Mouse (Mus musculus): ENCODE measurements around the gene Ptprr. TPM values are rescaled to one million over a fixed set of nuclear protein-coding genes. Genes with fewer than 3 reads are reported as not detected.

Gene Ptprr
- 23.8 and 25.0 TPM in 2 replicates for total RNA-seq (2014; rRNA removed)
- polyA plus RNA-seq (2015; fragmentation: Nextera tagmentation; extraction: Ambion mirVana), result 25.1 and 25.2 TPM in 2 replicates

DNA sequence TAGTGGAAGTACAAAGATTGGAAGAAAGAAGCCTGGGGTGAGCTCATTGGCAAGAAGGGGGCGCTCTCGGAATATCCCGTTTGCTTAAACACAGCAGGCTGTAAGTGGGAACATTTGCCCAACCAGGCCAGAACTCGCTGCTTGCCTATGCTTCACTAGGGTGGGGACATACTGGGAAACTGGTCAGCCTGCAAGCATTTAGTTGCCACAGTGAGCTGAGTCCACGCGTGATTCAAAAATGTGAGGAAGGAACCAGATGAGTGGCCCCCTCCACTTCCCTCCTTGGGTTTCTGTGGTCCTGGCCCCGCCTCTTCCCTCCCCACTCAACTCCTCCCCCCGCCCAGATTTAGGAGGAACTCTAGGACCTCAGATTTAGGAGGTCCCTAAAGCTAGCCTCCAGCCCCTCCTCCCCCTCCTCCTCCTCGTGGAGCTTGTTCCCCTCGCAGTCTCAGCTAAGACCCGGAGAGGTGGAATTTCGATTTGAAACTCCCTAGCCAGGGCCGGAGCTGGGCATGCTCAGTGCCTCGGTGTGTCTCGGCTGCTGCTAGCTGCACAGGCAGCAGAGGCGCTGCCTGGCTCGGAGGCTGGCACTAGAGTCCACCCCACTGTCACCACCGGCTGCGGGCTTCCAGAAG, at the start of gene Ptprr:
TSS of gene Ptprr (plus strand) at position 369 of the 635 bp plus-strand sequence.
- peak within 1 kb of the TSS; percentile 84 for H3K27ac ChIP-seq (ENCODE audit: low read depth, low read length)
- H3K9me3 ChIP-seq (ENCODE audit: low read length), result no peaks in the 10 kb centered on the region
- H3K4me2 ChIP-seq (ENCODE audit: low read depth, low read length, poor library complexity, severe bottlenecking), result peak within 1 kb of the TSS; percentile 64
- H3K36me3 ChIP-seq (ENCODE audit: insufficient read depth, low read length), result no peaks in the 10 kb centered on the region
- 0 out of 2 replicates have a peak, but pooled peaks cover 3% of the 10 kb centered on the region for H3K4me1 ChIP-seq (ENCODE audit: insufficient read depth, low read length)
- peak; percentile 96 for ATAC-seq (ENCODE audit: low FRiP score)
- H3K27me3 ChIP-seq (ENCODE audit: insufficient read depth, low read length), result no peaks in the 10 kb centered on the region
- peak within 1 kb of the TSS; percentile 68 for H3K9ac ChIP-seq (replicated peaks; ENCODE audit: low read length, poor library complexity, severe bottlenecking)
- peak; percentile 71 for TF ChIP-seq CTCF (IDR thresholded peaks at IDR 0.05)
- under 1% methylated on average over 19 of the region's 19 CpGs for WGBS
- H3K4me3 ChIP-seq (ENCODE audit: low read depth, low read length), result peak within 1 kb of the TSS; percentile 58
- DNase-seq (ENCODE audit: low spot score), result peak; percentile 97

DNA sequence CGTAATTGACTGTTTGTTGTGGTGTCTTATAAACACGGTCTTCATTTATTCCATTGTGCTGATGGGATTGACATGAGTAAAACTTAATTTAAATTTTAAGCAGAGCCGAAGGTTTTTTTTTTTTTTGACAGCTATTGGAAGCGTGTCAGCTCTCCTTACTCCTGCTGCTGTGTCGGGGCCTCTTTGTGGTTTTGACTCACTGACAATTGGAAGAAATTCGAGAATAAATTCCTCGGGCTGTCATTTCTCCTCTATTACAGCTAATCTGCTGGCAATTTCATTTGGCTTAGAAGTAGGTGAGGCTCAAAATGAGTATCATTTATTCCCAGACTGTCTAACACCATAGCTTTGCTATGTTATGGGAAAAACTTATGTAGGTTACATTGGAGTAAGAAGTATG, 41.7 kb upstream of the Ptprr start:
- Histone ChIP-seq H3K27me3 (ENCODE audit: insufficient read depth, low read length) (no peaks in the 10 kb centered on the region), H3K36me3 (ENCODE audit: insufficient read depth, low read length) (no peaks in the 10 kb centered on the region), H3K9me3 (ENCODE audit: low read length) (no peaks in the 10 kb centered on the region), H3K4me3 (ENCODE audit: low read depth, low read length) (no peak overlapping the region), H3K27ac (ENCODE audit: low read depth, low read length) (no peak overlapping the region), H3K4me1 (ENCODE audit: insufficient read depth, low read length) (no peaks in the 10 kb centered on the region), H3K4me2 (ENCODE audit: low read depth, low read length, poor library complexity, severe bottlenecking) (no peak overlapping the region), H3K9ac (replicated peaks; ENCODE audit: low read length, poor library complexity, severe bottlenecking) (no peak overlapping the region)
- no peak for ATAC-seq (ENCODE audit: low FRiP score)
- DNase-seq (ENCODE audit: low spot score), result no peak
- no peak for TF ChIP-seq CTCF (IDR thresholded peaks at IDR 0.05)
- 45% methylated on average over 7 of the region's 7 CpGs for WGBS

DNA sequence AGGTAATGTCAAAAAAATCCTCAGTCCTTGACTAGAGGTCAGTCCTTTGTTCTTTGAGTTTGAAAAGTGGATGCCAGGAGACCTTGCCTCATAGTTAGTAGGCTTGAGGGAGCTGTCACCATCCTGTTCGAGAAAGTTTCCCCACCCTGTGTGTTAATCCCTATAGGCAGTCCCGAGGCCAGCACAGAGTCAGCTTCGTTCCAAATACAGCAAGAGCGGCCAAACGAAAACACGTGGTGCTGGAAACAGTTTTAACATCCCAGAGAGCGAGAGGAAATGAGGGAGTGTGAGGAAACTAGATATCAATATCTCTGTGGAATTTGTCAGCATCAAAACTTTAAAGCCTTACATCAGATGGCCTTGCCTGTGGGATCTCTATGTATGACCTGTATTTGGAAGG, 39.0 kb upstream of the Ptprr start:
- H3K27ac ChIP-seq (ENCODE audit: low read depth, low read length), result no peak overlapping the region
- WGBS, result 68% methylated on average over 7 of the region's 7 CpGs
- no peaks in the 10 kb centered on the region for H3K4me1 ChIP-seq (ENCODE audit: insufficient read depth, low read length)
- H3K9ac ChIP-seq (replicated peaks; ENCODE audit: low read length, poor library complexity, severe bottlenecking), result no peak overlapping the region
- H3K36me3 ChIP-seq (ENCODE audit: insufficient read depth, low read length), result no peaks in the 10 kb centered on the region
- H3K9me3 ChIP-seq (ENCODE audit: low read length), result no peaks in the 10 kb centered on the region
- no peaks in the 10 kb centered on the region for H3K27me3 ChIP-seq (ENCODE audit: insufficient read depth, low read length)
- DNase-seq (ENCODE audit: low spot score), result no peak
- H3K4me3 ChIP-seq (ENCODE audit: low read depth, low read length), result no peak overlapping the region
- no peak for ATAC-seq (ENCODE audit: low FRiP score)
- no peak for TF ChIP-seq CTCF (IDR thresholded peaks at IDR 0.05)
- H3K4me2 ChIP-seq (ENCODE audit: low read depth, low read length, poor library complexity, severe bottlenecking), result no peak overlapping the region

DNA sequence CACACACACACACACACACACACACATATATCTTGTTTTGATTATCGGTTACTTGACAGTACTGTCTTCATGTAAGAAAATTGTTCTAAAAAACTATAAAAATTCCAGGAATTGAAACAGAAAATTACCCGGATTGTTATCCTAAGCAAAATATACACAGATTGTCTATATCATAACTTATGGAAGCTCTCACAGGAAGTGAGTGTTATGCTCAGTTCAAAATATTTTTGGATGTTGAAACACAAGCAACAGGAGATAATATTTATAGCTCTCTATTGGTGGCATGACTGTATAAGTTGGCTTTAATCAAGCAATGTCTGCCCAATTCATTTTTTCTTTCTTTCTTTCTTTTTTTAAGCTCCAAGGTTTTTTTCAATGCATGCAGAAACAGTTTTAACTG, 38.0 kb upstream of the Ptprr start:
- Histone ChIP-seq H3K4me1 (ENCODE audit: insufficient read depth, low read length) (no peaks in the 10 kb centered on the region), H3K36me3 (ENCODE audit: insufficient read depth, low read length) (no peaks in the 10 kb centered on the region), H3K27me3 (ENCODE audit: insufficient read depth, low read length) (no peaks in the 10 kb centered on the region), H3K9me3 (ENCODE audit: low read length) (no peaks in the 10 kb centered on the region), H3K4me2 (ENCODE audit: low read depth, low read length, poor library complexity, severe bottlenecking) (no peak overlapping the region), H3K4me3 (ENCODE audit: low read depth, low read length) (no peak overlapping the region), H3K27ac (ENCODE audit: low read depth, low read length) (no peak overlapping the region), H3K9ac (replicated peaks; ENCODE audit: low read length, poor library complexity, severe bottlenecking) (no peak overlapping the region)
- TF ChIP-seq CTCF (IDR thresholded peaks at IDR 0.05), result no peak
- ATAC-seq (ENCODE audit: low FRiP score) (no peak), DNase-seq (ENCODE audit: low spot score) (no peak)
- 90% methylated on average over 2 of the region's 2 CpGs for WGBS

DNA sequence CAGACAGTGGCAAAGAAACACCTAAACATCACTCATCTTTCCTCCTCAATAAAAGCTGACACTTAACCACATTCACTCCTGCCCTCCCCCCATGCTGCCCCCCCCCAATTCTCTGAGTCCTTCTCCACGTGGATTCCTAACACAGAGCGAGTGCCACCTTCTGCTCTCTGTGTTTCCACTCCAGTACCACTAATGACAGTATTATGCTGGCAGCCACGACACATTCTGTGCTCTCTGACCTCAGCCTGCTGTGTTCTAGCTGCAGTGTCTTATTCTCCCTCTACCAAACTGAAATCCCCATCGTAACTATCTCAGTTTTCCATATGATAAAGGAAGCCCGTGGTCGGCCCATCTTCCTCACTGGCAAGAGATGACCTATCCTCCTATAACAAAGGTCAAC, 33.7 kb upstream of the Ptprr start:
- WGBS, result 65% methylated on average over 6 of the region's 6 CpGs
- ATAC-seq (ENCODE audit: low FRiP score), result no peak
- no peak overlapping the region for H3K9ac ChIP-seq (replicated peaks; ENCODE audit: low read length, poor library complexity, severe bottlenecking)

DNA sequence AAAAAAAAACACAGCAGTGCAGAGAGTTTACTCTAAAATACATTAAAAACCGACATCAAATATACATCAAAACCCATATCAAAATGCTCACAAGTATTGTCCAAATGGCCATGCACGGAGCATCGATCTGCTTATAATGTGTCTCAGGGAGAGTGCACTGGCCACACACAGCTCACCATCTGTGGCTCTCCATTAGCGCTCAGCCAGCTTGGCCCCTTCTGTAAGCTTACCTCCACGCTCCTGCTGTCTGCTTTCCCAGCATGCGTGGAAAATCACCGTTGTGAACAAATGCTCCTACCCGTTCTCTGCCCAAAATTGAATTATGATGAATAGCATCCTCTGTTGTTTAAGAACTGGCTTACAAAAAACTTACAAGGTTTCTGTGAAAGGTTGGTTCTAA, 16.2 kb upstream of the Ptprr start:
- DNase-seq (ENCODE audit: low spot score) (peak; percentile 60), ATAC-seq (ENCODE audit: low FRiP score) (no peak)
- WGBS, result 50% methylated on average over 8 of the region's 8 CpGs
- no peak overlapping the region for H3K9ac ChIP-seq (replicated peaks; ENCODE audit: low read length, poor library complexity, severe bottlenecking)
- TF ChIP-seq CTCF (IDR thresholded peaks at IDR 0.05), result no peak
- no peaks in the 10 kb centered on the region for H3K4me1 ChIP-seq (ENCODE audit: insufficient read depth, low read length)
- no peaks in the 10 kb centered on the region for H3K27me3 ChIP-seq (ENCODE audit: insufficient read depth, low read length)
- no peak overlapping the region for H3K4me2 ChIP-seq (ENCODE audit: low read depth, low read length, poor library complexity, severe bottlenecking)
- no peaks in the 10 kb centered on the region for H3K36me3 ChIP-seq (ENCODE audit: insufficient read depth, low read length)
- no peak overlapping the region for H3K27ac ChIP-seq (ENCODE audit: low read depth, low read length)
- H3K9me3 ChIP-seq (ENCODE audit: low read length), result no peaks in the 10 kb centered on the region
- H3K4me3 ChIP-seq (ENCODE audit: low read depth, low read length), result no peak overlapping the region

More for the DNA sequence above, 33.7 kb upstream of the Ptprr start:
- no peak for TF ChIP-seq CTCF (IDR thresholded peaks at IDR 0.05)
- no peak overlapping the region for H3K4me2 ChIP-seq (ENCODE audit: low read depth, low read length, poor library complexity, severe bottlenecking)
- H3K27me3 ChIP-seq (ENCODE audit: insufficient read depth, low read length), result no peaks in the 10 kb centered on the region
- peak; percentile 19 for DNase-seq (ENCODE audit: low spot score)
- H3K9me3 ChIP-seq (ENCODE audit: low read length), result no peaks in the 10 kb centered on the region
- H3K27ac ChIP-seq (ENCODE audit: low read depth, low read length), result no peak overlapping the region
- no peaks in the 10 kb centered on the region for H3K36me3 ChIP-seq (ENCODE audit: insufficient read depth, low read length)
- no peaks in the 10 kb centered on the region for H3K4me1 ChIP-seq (ENCODE audit: insufficient read depth, low read length)
- H3K4me3 ChIP-seq (ENCODE audit: low read depth, low read length), result no peak overlapping the region

All from midbrain, postnatal 0 days (tissue).